In genomic region chr15:94981798-94982197, GRCm38 (mm10) we compare ENCODE assay signal across 10 mouse cellular contexts.
"Had no signal": no experiment of that assay in that cellular context is flagged by ENCODE, and none has a peak within 500 bp of the region (broad histone marks: within the 10 kb centered on the region; RNA-seq: fewer than 3 reads in every experiment).

No protein-coding gene starts in this region.

- DNase-seq: kidney, adult 11 months; kidney, adult 9 months; kidney, postnatal 36 days; layer of hippocampus, postnatal 36 days; liver; liver, embryonic 13.5 days; liver, postnatal 0 days; lung, postnatal 14 days; thymus, adult 18-20 months; thymus, postnatal 14 days had no signal
